ENCODE assay signal across 8 mouse cellular contexts in the genomic region with DNA sequence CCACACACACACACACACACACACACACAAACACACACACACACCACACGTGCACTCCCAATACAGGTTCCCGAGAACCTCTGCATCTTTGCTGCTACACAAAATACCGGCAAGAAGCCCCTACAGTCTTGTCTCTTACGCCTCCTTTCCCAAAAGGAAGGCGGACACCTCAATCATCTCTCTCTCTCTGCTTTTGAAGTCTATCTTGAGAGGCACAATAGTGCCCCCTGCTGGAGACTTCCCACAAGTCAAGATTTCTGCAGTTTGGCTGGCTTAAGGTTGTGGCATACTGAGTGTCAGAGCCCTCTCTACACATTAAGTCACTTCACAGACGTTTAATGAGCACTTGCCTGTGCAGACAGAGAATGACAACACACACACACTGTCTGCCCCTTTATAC. TPM values are rescaled to one million over a fixed set of nuclear protein-coding genes. Genes with fewer than 3 reads are reported as not detected.
A peak's percentile ranks its signal among the peaks of the same experiment; 100 is the strongest.
DNase-seq lines count a peak whose midpoint lies in the region; TF ChIP-seq lines count a peak whose summit lies in the region.

No protein-coding gene starts in this region.

- intact Hi-C loops in heart, postnatal 36 days (cut with DNase I): loop anchor here (1.0 to 5.0 kb wide), 4 partner anchors 36 to 175 kb away; no protein-coding TSS in a partner anchor

- no peak for TF ChIP-seq POLR2A in cerebellum, adult 2 months (IDR thresholded peaks at IDR 0.05; ENCODE audit: borderline replicate concordance, insufficient read depth, low read length)

- peak; percentile 81 for DNase-seq in Muller cell, postnatal 12 days (ENCODE audit: inconsistent ontology term)
- peak; percentile 77 to 86 for DNase-seq in cerebellum, adult 2 months
- DNase-seq in forelimb bud, embryonic 11.5 days (ENCODE audit: low read depth, low spot score): peak; percentile 83
- peak; percentile 87 to 89 for DNase-seq in heart, postnatal 36 days
- peak; percentile 84 to 94 for DNase-seq in layer of hippocampus, postnatal 25 days (ENCODE audit: extremely low spot score in 1 of 2, low spot score in 1 of 2)
- DNase-seq in lung, postnatal 4 days: peak; percentile 72 to 87
- DNase-seq in right cerebral cortex, postnatal 25 days: peak; percentile 79
- DNase-seq in urinary bladder, postnatal 4 days (ENCODE audit: low spot score in 2 of 2): peak; percentile 55 to 79

- WGBS in cerebellum, adult 2 months: 5% methylated on average over 6 of the region's 6 CpGs

- H3K27ac ChIP-seq in cerebellum, adult 2 months (ENCODE audit: insufficient read depth, low read length): no peak overlapping the region

- peaks cover 18% of the 10 kb centered on the region for H3K4me1 ChIP-seq in cerebellum, adult 2 months (ENCODE audit: control insufficient read depth, insufficient read depth, low read length)

- H3K4me3 ChIP-seq in cerebellum, adult 2 months (replicated peaks; ENCODE audit: insufficient read depth, low read depth, low read length): no peak overlapping the region

- peak; percentile 75 for TF ChIP-seq CTCF in cerebellum, adult 2 months (IDR thresholded peaks at IDR 0.05; ENCODE audit: borderline replicate concordance, insufficient read depth, low read depth, low read length)

- H3K27me3 ChIP-seq in cerebellum, adult 2 months (ENCODE audit: control insufficient read depth, insufficient read depth, low read length): no peaks in the 10 kb centered on the region

RNA-seq across cellular contexts. Expression of a gene that starts 9.0 kb away (rescaled TPM):
- polyA plus RNA-seq in cerebellum, adult 2 months (2012; rRNA removed): 1.9 TPM in 2 replicates
- 10 to 100 TPM; 19.9 to 23.0 TPM for total RNA-seq in heart, postnatal 36 days (2021)
- total RNA-seq in layer of hippocampus, postnatal 25 days (2021): 1 to 10 TPM; 4.8 to 5.4 TPM

RNA-seq across cellular contexts. Expression of a gene that starts 35.0 kb away (rescaled TPM):
- polyA plus RNA-seq in cerebellum, adult 2 months (2012; rRNA removed): 0.38 and 0.48 TPM in 2 replicates
- total RNA-seq in heart, postnatal 36 days (2021): 10 to 100 TPM; 28.1 to 42.8 TPM
- total RNA-seq in layer of hippocampus, postnatal 25 days (2021): under 1 TPM; 0.27 to 0.52 TPM

RNA-seq across cellular contexts. Expression of a gene that starts 42.1 kb away (rescaled TPM):
- polyA plus RNA-seq in cerebellum, adult 2 months (2012; rRNA removed): not detected in 2 replicates
- total RNA-seq in heart, postnatal 36 days (2021): not detected
- not detected for total RNA-seq in layer of hippocampus, postnatal 25 days (2021)

Comparison
In these comparisons a context has a peak if more than half of its experiments do, and no peak if none do; other contexts are left out.
1. RNA of a gene that starts 35.0 kb away (total RNA-seq): 28.1 to 42.8 TPM in heart, postnatal 36 days; 0.27 to 0.52 TPM in layer of hippocampus, postnatal 25 days; every median in the first group is over 10 times any median in the second.
2. Peak in every context shown above with its lines, with median percentiles within 50 percentile points of each other: DNase-seq.